Mouse (Mus musculus) mesoderm, embryonic 11.5 days (tissue): Measurements from ENCODE around the gene Itk.

Experiments
- DNase-seq: peaks from one replicate; pipeline ENCODE4 v3.0.0-alpha.2; 2012; ENCODE audit warnings: low read depth, low spot score

The Itk gene

GRCm38 (mm10) chr11:46276778-46277177 is 112.5 kb downstream of the Itk start:
- peak; percentile 48 for DNase-seq

GRCm38 (mm10) chr11:46276168-46276567 is 113.1 kb downstream of the Itk start:
- no peak for DNase-seq

GRCm38 (mm10) chr11:46275302-46275701 is 114.0 kb downstream of the Itk start:
- peak; percentile 80 for DNase-seq
